Comparison of ENCODE assay signal across 8 mouse cellular contexts in the genomic region with DNA sequence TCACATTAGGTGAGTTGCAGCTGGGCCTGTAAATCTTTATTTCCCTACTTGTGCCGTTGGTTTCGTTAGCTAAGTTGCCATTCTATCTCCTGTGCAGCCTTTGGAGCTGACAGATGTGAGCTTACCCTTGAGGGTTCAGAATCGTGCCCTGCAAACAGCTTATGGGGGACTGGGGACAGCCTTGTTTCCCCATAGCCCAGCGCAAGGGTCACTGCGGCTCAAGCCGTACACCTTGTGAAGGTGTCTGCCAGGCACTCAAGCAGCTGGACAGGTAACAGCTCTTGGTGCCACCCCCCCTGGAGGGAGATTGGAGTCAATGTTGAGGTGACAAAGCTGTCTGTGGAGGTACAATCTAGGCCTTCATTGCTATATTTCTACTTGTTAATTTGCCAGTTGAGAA. TPM values are rescaled to one million over a fixed set of nuclear protein-coding genes. Genes with fewer than 3 reads are reported as not detected.
DNase-seq lines count a peak whose midpoint lies in the region; ATAC-seq and TF ChIP-seq lines count a peak whose summit lies in the region.

No protein-coding gene starts in this region.

- H3K4me2 ChIP-seq in heart, embryonic 13.5 days, result peak overlapping the region; percentile 78
- H3K4me2 ChIP-seq in hindbrain, postnatal 0 days (ENCODE audit: low read depth, low read length), result peak overlapping the region; percentile 87
- H3K4me2 ChIP-seq in myocyte (ENCODE audit: low read depth), result peak overlapping the region; percentile 84

- no peaks in the 10 kb centered on the region for H3K9me3 ChIP-seq in heart, embryonic 13.5 days
- H3K9me3 ChIP-seq in hindbrain, postnatal 0 days (ENCODE audit: low read length), result no peaks in the 10 kb centered on the region

- ATAC-seq in heart, embryonic 13.5 days (ENCODE audit: extremely low read depth, insufficient number of reproducible peaks, low FRiP score, low TSS enrichment), result no peak
- no peak for ATAC-seq in hindbrain, postnatal 0 days

- TF ChIP-seq POLR2A in myocyte (IDR thresholded peaks at IDR 0.05; ENCODE audit: insufficient read length, low read depth), result no peak

- H3K4me3 ChIP-seq in heart, embryonic 13.5 days, result peak overlapping the region; percentile 90
- H3K4me3 ChIP-seq in brown adipose tissue, adult 24 weeks (ENCODE audit: insufficient read depth, low read depth, low read length), result peak overlapping the region; percentile 51
- peak overlapping the region; percentile 71 for H3K4me3 ChIP-seq in hindbrain, postnatal 0 days (ENCODE audit: low read length)
- peak overlapping the region; percentile 94 for H3K4me3 ChIP-seq in myocyte

- 37% methylated on average over 6 of the region's 6 CpGs for WGBS in heart, embryonic 13.5 days
- WGBS in hindbrain, postnatal 0 days, result 32% methylated on average over 6 of the region's 6 CpGs

- H3ac ChIP-seq in myocyte (ENCODE audit: control insufficient read depth, insufficient read length), result no peak overlapping the region

- DNase-seq in heart, postnatal 36 days, result no peak
- DNase-seq in hindbrain, postnatal 0 days (ENCODE audit: low spot score), result no peak
- no peak for DNase-seq in ovary, postnatal 10 days (ENCODE audit: low spot score)
- DNase-seq in layer of hippocampus, adult 9-10 months (ENCODE audit: low spot score), result no peak
- DNase-seq in gastrocnemius, adult 8-10 months (ENCODE audit: low spot score in 2 of 2), result no peak

- peaks cover 52% of the 10 kb centered on the region for H3K36me3 ChIP-seq in heart, embryonic 13.5 days
- peaks cover 10% of the 10 kb centered on the region for H3K36me3 ChIP-seq in hindbrain, postnatal 0 days (ENCODE audit: insufficient read depth, low read length)
- peaks cover 18% of the 10 kb centered on the region for H3K36me3 ChIP-seq in myocyte (ENCODE audit: control insufficient read depth, insufficient read depth)

- H3K9ac ChIP-seq in heart, embryonic 13.5 days, result peak overlapping the region; percentile 96
- peak overlapping the region; percentile 65 for H3K9ac ChIP-seq in hindbrain, postnatal 0 days (replicated peaks; ENCODE audit: low read length)

- TF ChIP-seq CTCF in hindbrain, postnatal 0 days (IDR thresholded peaks at IDR 0.05; ENCODE audit: low read depth), result no peak

- peaks cover 21% of the 10 kb centered on the region for H3K4me1 ChIP-seq in heart, embryonic 13.5 days
- no peaks in the 10 kb centered on the region; the same call in none of the 2 replicates for H3K4me1 ChIP-seq in brown adipose tissue, adult 24 weeks (ENCODE audit: control insufficient read depth, insufficient read depth, insufficient read length, low read length)
- peaks cover 10% of the 10 kb centered on the region for H3K4me1 ChIP-seq in hindbrain, postnatal 0 days (ENCODE audit: insufficient read depth, low read length)

- H3K27ac ChIP-seq in heart, embryonic 13.5 days (replicated peaks), result 0 out of 2 replicates have a peak overlapping the region, but pooled peaks have one; percentile 33
- peak overlapping the region; percentile 23; the same call in 1 of the 2 replicates for H3K27ac ChIP-seq in brown adipose tissue, adult 24 weeks (replicated peaks; ENCODE audit: low read depth, low read length)
- H3K27ac ChIP-seq in hindbrain, postnatal 0 days, result no peak overlapping the region

- H3K27me3 ChIP-seq in heart, embryonic 13.5 days (replicated peaks), result no peaks in the 10 kb centered on the region
- H3K27me3 ChIP-seq in hindbrain, postnatal 0 days (ENCODE audit: insufficient read depth, low read length), result no peaks in the 10 kb centered on the region
- no peaks in the 10 kb centered on the region for H3K27me3 ChIP-seq in myocyte (ENCODE audit: control insufficient read depth, insufficient read depth, insufficient read length)

- intact Hi-C loops in heart, postnatal 36 days (cut with DNase I), result loop anchor here (2.0 kb wide), 1 partner anchor 39 kb away; no protein-coding TSS in a partner anchor

- peaks cover 15% of the 10 kb centered on the region for H3K79me2 ChIP-seq in myocyte (ENCODE audit: control insufficient read depth, insufficient read depth)

TF ChIP-seq in myocyte, 11 proteins besides CTCF, POLR2A, EP300 and RAD21:
- TF ChIP-seq POLR2AphosphoS2 (IDR thresholded peaks at IDR 0.05; ENCODE audit: insufficient read length, low read depth) (no peak), MYOG (IDR thresholded peaks at IDR 0.05; ENCODE audit: control insufficient read depth in 1 of 3, insufficient read depth in 1 of 3, insufficient read length in 2 of 3, low read depth in 2 of 3) (no peak), TCF12 (IDR thresholded peaks at IDR 0.05; ENCODE audit: insufficient read depth, poor library complexity, severe bottlenecking) (no peak), TCF3 (IDR thresholded peaks at IDR 0.05; ENCODE audit: insufficient read length, low read depth) (no peak), REST (IDR thresholded peaks at IDR 0.05; ENCODE audit: insufficient read depth, insufficient read length) (no peak), E2F4 (IDR thresholded peaks at IDR 0.05; ENCODE audit: insufficient read depth) (no peak), MYOD1 (IDR thresholded peaks at IDR 0.05; ENCODE audit: control insufficient read depth in 1 of 3, insufficient read length in 2 of 3, low read depth in 2 of 3) (no peak), MAX (IDR thresholded peaks at IDR 0.05; ENCODE audit: low read depth) (no peak), CEBPB (IDR thresholded peaks at IDR 0.05; ENCODE audit: insufficient read depth, poor library complexity, severe bottlenecking) (no peak), SRF (IDR thresholded peaks at IDR 0.05; ENCODE audit: control insufficient read depth, insufficient read length, low read depth) (no peak), USF1 (IDR thresholded peaks at IDR 0.05; ENCODE audit: low read depth) (no peak)

RNA-seq across cellular contexts. Expression of a gene that starts 2.1 kb away (rescaled TPM):
- 844 and 931 TPM in 2 replicates for polyA plus RNA-seq in heart, embryonic 13.5 days (2015; fragmentation: Nextera tagmentation; extraction: Ambion mirVana)
- total RNA-seq in heart, postnatal 36 days (2021), result 100 to 1,000 TPM; 621 to 660 TPM
- polyA plus RNA-seq in brown adipose tissue, adult 24 weeks (2012; ENCODE audit: insufficient read depth, insufficient read length, missing spikeins), result 727 and 740 TPM in 2 replicates
- 545 and 569 TPM in 2 replicates for total RNA-seq in hindbrain, postnatal 0 days (2014; rRNA removed)
- 743 and 752 TPM in 2 replicates for polyA plus RNA-seq in hindbrain, postnatal 0 days (2015; fragmentation: Nextera tagmentation; extraction: Ambion mirVana)
- polyA plus RNA-seq in myocyte (2012; fragmentation: generic; extraction: Trizol), result 2,199 TPM
- total RNA-seq in gastrocnemius, adult 8-10 months (2022), result 100 to 1,000 TPM; 403 to 496 (median 426) TPM

RNA-seq across cellular contexts. Expression of a gene that starts 12.6 kb away (rescaled TPM):
- polyA plus RNA-seq in heart, embryonic 13.5 days (2015; fragmentation: Nextera tagmentation; extraction: Ambion mirVana), result 35.5 and 40.7 TPM in 2 replicates
- 10 to 100 TPM; 18.7 to 22.1 TPM for total RNA-seq in heart, postnatal 36 days (2021)
- polyA plus RNA-seq in brown adipose tissue, adult 24 weeks (2012; ENCODE audit: insufficient read depth, insufficient read length, missing spikeins), result 20.9 and 29.8 TPM in 2 replicates
- total RNA-seq in hindbrain, postnatal 0 days (2014; rRNA removed), result 212 and 229 TPM in 2 replicates
- polyA plus RNA-seq in hindbrain, postnatal 0 days (2015; fragmentation: Nextera tagmentation; extraction: Ambion mirVana), result 117 and 119 TPM in 2 replicates
- polyA plus RNA-seq in myocyte (2012; fragmentation: generic; extraction: Trizol), result 29.9 TPM
- 10 to 100 TPM in 1 of 4 experiments, 1 to 10 TPM in 3; 6.7 to 10.3 (median 8.2) TPM for total RNA-seq in gastrocnemius, adult 8-10 months (2022)

RNA-seq across cellular contexts. Expression of a gene that starts 13.2 kb away (rescaled TPM):
- polyA plus RNA-seq in heart, embryonic 13.5 days (2015; fragmentation: Nextera tagmentation; extraction: Ambion mirVana), result 194 and 226 TPM in 2 replicates
- 10 to 100 TPM; 73.9 to 77.4 TPM for total RNA-seq in heart, postnatal 36 days (2021)
- polyA plus RNA-seq in brown adipose tissue, adult 24 weeks (2012; ENCODE audit: insufficient read depth, insufficient read length, missing spikeins), result 37.7 and 38.0 TPM in 2 replicates
- 408 and 417 TPM in 2 replicates for total RNA-seq in hindbrain, postnatal 0 days (2014; rRNA removed)
- polyA plus RNA-seq in hindbrain, postnatal 0 days (2015; fragmentation: Nextera tagmentation; extraction: Ambion mirVana), result 254 and 255 TPM in 2 replicates
- 93.9 TPM for polyA plus RNA-seq in myocyte (2012; fragmentation: generic; extraction: Trizol)
- total RNA-seq in gastrocnemius, adult 8-10 months (2022), result 10 to 100 TPM; 25.3 to 34.0 (median 29.0) TPM

RNA-seq across cellular contexts. Expression of a gene that starts 14.3 kb away (rescaled TPM):
- 0.27 and 0.32 TPM in 2 replicates for polyA plus RNA-seq in heart, embryonic 13.5 days (2015; fragmentation: Nextera tagmentation; extraction: Ambion mirVana)
- total RNA-seq in heart, postnatal 36 days (2021), result 1 to 10 TPM; 1.7 to 2.6 TPM
- polyA plus RNA-seq in brown adipose tissue, adult 24 weeks (2012; ENCODE audit: insufficient read depth, insufficient read length, missing spikeins), result 3.7 and 5.2 TPM in 2 replicates
- 0.37 TPM in 1 of 2 replicates, not detected in the other for total RNA-seq in hindbrain, postnatal 0 days (2014; rRNA removed)
- 0.39 and 0.47 TPM in 2 replicates for polyA plus RNA-seq in hindbrain, postnatal 0 days (2015; fragmentation: Nextera tagmentation; extraction: Ambion mirVana)
- polyA plus RNA-seq in myocyte (2012; fragmentation: generic; extraction: Trizol), result 0.01 TPM
- total RNA-seq in gastrocnemius, adult 8-10 months (2022), result under 1 TPM; 0.15 to 0.63 (median 0.33) TPM

RNA-seq across cellular contexts. Expression of a gene that starts 28.6 kb away (rescaled TPM):
- 4.0 and 4.6 TPM in 2 replicates for polyA plus RNA-seq in heart, embryonic 13.5 days (2015; fragmentation: Nextera tagmentation; extraction: Ambion mirVana)
- total RNA-seq in heart, postnatal 36 days (2021), result 1 to 10 TPM in 1 of 2 experiments, under 1 TPM in 1; 0.54 to 1.2 TPM
- polyA plus RNA-seq in brown adipose tissue, adult 24 weeks (2012; ENCODE audit: insufficient read depth, insufficient read length, missing spikeins), result 0.67 TPM in 1 of 2 replicates, not detected in the other
- total RNA-seq in hindbrain, postnatal 0 days (2014; rRNA removed), result 3.5 and 4.2 TPM in 2 replicates
- polyA plus RNA-seq in hindbrain, postnatal 0 days (2015; fragmentation: Nextera tagmentation; extraction: Ambion mirVana), result 3.5 and 4.4 TPM in 2 replicates
- polyA plus RNA-seq in myocyte (2012; fragmentation: generic; extraction: Trizol), result 1.2 TPM
- total RNA-seq in gastrocnemius, adult 8-10 months (2022), result under 1 TPM in 3 of 4 experiments, not detected in 1; 0.27 to 0.97 (median 0.40) TPM
